Mouse (Mus musculus) neural tube, embryonic 14.5 days (tissue): ENCODE results near the gene Ripor3. TPM values are rescaled to one million over a fixed set of nuclear protein-coding genes. Genes with fewer than 3 reads are reported as not detected.

Experiments used
- ATAC-seq: fragments of 200-750 bp; cut with Nextera tagmentation; 2 replicates; pipeline ENCODE4 v1.8.0; 2017; ENCODE audit warnings: low read depth, mild to moderate bottlenecking, moderate TSS enrichment, moderate library complexity
- H3K27ac ChIP-seq: fragments of 300-500 bp; sonication (generic); 2 replicates; pipeline ENCODE4 v1.5.1; 2014; ENCODE audit warnings: low read depth, mild to moderate bottlenecking, control low read depth, low read length, moderate library complexity, mixed read lengths
- H3K27me3 ChIP-seq: fragments of 300-500 bp; sonication (generic); 2 replicates; pipeline ENCODE4 v1.6.1; 2014; ENCODE audit warnings: low read length; ENCODE audit not compliant: control insufficient read depth, insufficient read depth
- H3K36me3 ChIP-seq: fragments of 300-500 bp; sonication (generic); 2 replicates; pipeline ENCODE4 v1.6.1; 2014; ENCODE audit warnings: low read length, mixed read lengths; ENCODE audit not compliant: control insufficient read depth, insufficient read depth
- H3K4me1 ChIP-seq: fragments of 300-500 bp; sonication (generic); 2 replicates; pipeline ENCODE4 v1.6.1; 2014; ENCODE audit warnings: low read length; ENCODE audit not compliant: control insufficient read depth, insufficient read depth
- H3K4me2 ChIP-seq: fragments of 300-500 bp; sonication (generic); 2 replicates; pipeline ENCODE4 v1.6.1; 2014; ENCODE audit warnings: mild to moderate bottlenecking, low read depth, low read length, control low read depth
- H3K4me3 ChIP-seq: fragments of 300-500 bp; sonication (generic); 2 replicates; pipeline ENCODE4 v1.5.1; 2014; ENCODE audit warnings: low read depth, low read length, control low read depth, mixed read lengths
- H3K9ac ChIP-seq: fragments of 300-500 bp; sonication (generic); replicated peaks from 2 replicates; pipeline ENCODE4 v1.6.1; 2014; ENCODE audit warnings: low read depth, mild to moderate bottlenecking, control low read depth, low read length, mixed read lengths
- H3K9me3 ChIP-seq: fragments of 300-500 bp; sonication (generic); 2 replicates; pipeline ENCODE4 v1.6.1; 2016; ENCODE audit warnings: low read length; ENCODE audit not compliant: control insufficient read depth
- WGBS: fragments of 180-500 bp; shearing (Covaris S2); extraction: QIAGEN DNeasy Blood & Tissue Kit; methylation state at CpG from one replicate; pipeline ENCODE4 v1.1.7; 2014; 5-methylcytosine and 5-hydroxymethylcytosine counted together
- polyA plus RNA-seq: library from polyadenylated mRNA; unstranded; fragments of >200 nt; fragmentation: Nextera tagmentation; extraction: Ambion mirVana; gene quantifications from 2 replicates; pipeline ENCODE4 v1.2.1, GENCODE M21; 2014

Ripor3 gene
- polyA plus RNA-seq, 1 experiment from 2014 or later, result 0.09 TPM

DNA sequence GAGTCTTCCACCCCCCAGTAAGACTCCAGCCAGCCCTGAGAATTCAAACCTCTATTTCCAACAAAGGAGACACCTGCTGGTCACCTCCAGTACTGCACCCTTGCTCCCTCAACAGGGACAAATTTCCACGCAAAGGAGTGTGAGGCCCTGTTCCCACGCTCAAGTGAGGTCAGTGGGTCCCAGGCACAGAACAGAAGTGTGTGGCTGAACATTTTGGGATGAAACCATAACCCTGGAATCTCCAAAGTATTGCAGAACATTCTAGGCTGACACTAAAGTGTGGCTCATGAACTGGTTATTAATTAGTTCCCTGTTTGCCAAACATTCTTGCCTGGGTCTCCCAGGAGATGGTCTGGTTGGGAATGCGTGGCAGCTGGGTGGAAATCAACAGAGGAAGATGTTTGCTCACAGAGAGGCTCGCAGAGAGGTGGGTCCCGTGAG, 6.6 kb upstream of the Ripor3 start:
- Histone ChIP-seq H3K4me3 (no peak overlapping the region), H3K4me2 (no peak overlapping the region), H3K4me1 (no peaks in the 10 kb centered on the region), H3K9ac (no peak overlapping the region), H3K36me3 (no peaks in the 10 kb centered on the region), H3K9me3 (no peaks in the 10 kb centered on the region), H3K27ac (no peak overlapping the region), H3K27me3 (no peaks in the 10 kb centered on the region)
- no peak for ATAC-seq
- 13% methylated on average over 5 of the region's 5 CpGs for WGBS

DNA sequence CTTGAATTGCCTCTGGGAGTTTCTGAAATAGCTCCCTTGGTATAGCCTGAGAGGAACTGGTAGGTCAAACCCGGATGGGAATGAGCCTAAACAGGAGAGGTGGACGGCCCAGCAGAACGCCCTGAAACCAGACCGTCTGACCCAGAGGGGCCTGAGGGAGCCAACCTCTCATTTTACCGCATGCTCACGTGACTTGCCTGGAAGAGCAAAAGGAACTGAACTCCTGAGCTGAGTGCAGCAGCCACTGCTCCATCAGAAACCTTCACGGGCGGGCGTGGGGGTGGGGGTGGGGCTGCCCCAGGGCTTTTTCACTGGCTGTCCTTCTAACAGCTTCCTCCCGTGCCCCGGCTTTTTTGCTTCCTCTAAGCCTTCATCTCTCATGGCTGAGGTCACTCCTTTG, 475 bp upstream of the Ripor3 start:
- WGBS, result 32% methylated on average over 11 of the region's 11 CpGs
- no peak overlapping the region for H3K4me2 ChIP-seq
- H3K27me3 ChIP-seq, result no peaks in the 10 kb centered on the region
- no peaks in the 10 kb centered on the region for H3K36me3 ChIP-seq
- no peak overlapping the region for H3K9ac ChIP-seq
- no peak overlapping the region for H3K4me3 ChIP-seq
- ATAC-seq, result no peak
- H3K9me3 ChIP-seq, result no peaks in the 10 kb centered on the region
- H3K27ac ChIP-seq, result no peak overlapping the region
- H3K4me1 ChIP-seq, result peaks cover 4% of the 10 kb centered on the region; the same call in 1 of the 2 replicates

DNA sequence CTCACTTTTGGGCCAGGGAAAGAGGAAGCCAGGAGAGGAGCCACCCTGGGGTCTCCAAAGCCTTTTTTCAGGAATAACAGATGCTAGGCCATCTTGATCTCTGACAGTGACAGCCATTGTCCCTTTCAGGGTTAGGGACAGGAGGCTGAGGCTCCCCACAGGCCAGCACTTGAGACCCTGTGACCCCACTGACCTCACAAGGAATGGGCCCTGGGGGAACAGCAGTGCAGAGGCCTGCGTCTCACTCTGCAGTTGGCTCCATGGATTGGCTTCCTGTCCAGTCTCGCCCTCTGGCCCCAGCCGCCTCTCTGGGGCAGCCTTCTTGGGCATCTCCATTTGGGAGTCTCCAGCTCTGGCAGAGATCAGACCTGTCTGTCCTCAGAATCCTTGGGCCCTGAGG, 2.3 kb downstream of the Ripor3 start:
- Histone ChIP-seq H3K9ac (no peak overlapping the region), H3K4me3 (no peak overlapping the region), H3K27ac (no peak overlapping the region), H3K9me3 (no peaks in the 10 kb centered on the region), H3K4me2 (no peak overlapping the region), H3K27me3 (no peaks in the 10 kb centered on the region), H3K4me1 (peaks cover 4% of the 10 kb centered on the region; the same call in 1 of the 2 replicates), H3K36me3 (no peaks in the 10 kb centered on the region)
- 73% methylated on average over 3 of the region's 3 CpGs for WGBS
- no peak for ATAC-seq

DNA sequence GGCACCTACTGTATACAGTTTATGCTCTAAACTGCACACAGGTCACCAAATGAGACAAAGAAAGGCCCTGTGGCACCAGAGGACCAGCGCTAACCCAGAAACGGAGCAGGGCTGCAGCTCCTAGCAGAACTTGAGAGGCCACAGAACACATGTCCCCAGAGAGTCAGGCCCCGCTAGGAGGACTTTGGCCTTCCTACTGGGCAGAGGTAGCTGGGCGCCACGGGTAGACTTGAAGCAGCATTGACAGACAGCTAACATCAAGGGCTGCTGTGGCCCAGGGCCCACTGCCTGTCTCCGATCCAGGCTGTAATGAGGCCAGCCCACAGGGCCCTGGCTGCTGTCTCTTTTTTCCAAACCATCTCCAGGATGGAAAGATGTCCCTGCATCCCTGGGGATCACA, 3.9 kb downstream of the Ripor3 start:
- H3K36me3 ChIP-seq, result no peaks in the 10 kb centered on the region
- 84% methylated on average over 6 of the region's 6 CpGs for WGBS

DNA sequence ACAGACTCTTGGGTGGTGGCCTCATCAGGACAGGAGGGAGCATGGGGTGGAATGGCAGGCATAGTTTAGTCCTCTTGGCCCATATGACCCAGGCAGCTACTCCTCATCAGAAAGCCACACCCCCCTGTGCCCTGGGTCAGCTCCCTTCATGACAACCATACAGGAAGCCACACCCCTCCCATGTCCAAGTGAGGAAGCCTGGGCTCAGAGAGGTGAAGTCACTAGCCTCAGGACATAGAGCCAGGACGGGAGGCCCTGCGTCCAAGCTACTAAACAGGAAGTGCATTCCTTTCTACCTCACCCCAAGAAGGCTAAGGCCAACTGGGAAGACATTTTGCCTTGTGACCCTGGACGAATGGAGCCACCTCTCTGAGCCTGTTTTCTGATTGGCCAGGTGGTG, 4.8 kb downstream of the Ripor3 start:
- 65% methylated on average over 3 of the region's 3 CpGs for WGBS
- Histone ChIP-seq H3K9ac (no peak overlapping the region), H3K27me3 (no peaks in the 10 kb centered on the region), H3K9me3 (no peaks in the 10 kb centered on the region), H3K36me3 (no peaks in the 10 kb centered on the region), H3K27ac (no peak overlapping the region), H3K4me2 (no peak overlapping the region), H3K4me3 (no peak overlapping the region), H3K4me1 (peaks cover 2% of the 10 kb centered on the region; the same call in 1 of the 2 replicates)
- ATAC-seq, result no peak

More for the DNA sequence above, 3.9 kb downstream of the Ripor3 start:
- Histone ChIP-seq H3K27me3 (no peaks in the 10 kb centered on the region), H3K4me3 (no peak overlapping the region), H3K27ac (no peak overlapping the region), H3K9ac (no peak overlapping the region), H3K9me3 (no peaks in the 10 kb centered on the region), H3K4me2 (no peak overlapping the region), H3K4me1 (peaks cover 4% of the 10 kb centered on the region; the same call in 1 of the 2 replicates)
- no peak for ATAC-seq

DNA sequence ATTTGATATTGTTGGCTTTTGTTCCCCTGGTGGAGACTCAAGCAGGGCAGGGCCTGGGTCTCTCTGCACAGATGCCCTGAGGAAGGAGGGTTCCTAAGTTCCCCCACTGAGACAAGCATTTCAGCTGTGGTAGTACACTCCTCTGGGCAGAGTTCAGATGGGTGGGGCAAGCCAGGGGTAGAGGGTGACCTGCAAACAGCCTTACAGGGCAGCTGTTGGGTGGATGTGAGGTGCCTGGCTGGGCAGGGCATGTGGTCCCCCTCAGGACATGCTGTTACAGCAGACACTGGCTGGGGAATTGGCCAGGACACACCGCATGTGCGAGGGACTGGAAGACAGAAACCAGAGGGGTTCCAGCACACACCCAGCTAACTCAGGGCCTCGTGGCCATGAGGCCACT, 5.4 kb downstream of the Ripor3 start:
- Histone ChIP-seq H3K9me3 (no peaks in the 10 kb centered on the region), H3K27me3 (no peaks in the 10 kb centered on the region), H3K4me2 (no peak overlapping the region), H3K27ac (no peak overlapping the region), H3K9ac (no peak overlapping the region), H3K4me1 (no peaks in the 10 kb centered on the region), H3K36me3 (no peaks in the 10 kb centered on the region), H3K4me3 (no peak overlapping the region)
- 84% methylated on average over 3 of the region's 3 CpGs for WGBS
- no peak for ATAC-seq

DNA sequence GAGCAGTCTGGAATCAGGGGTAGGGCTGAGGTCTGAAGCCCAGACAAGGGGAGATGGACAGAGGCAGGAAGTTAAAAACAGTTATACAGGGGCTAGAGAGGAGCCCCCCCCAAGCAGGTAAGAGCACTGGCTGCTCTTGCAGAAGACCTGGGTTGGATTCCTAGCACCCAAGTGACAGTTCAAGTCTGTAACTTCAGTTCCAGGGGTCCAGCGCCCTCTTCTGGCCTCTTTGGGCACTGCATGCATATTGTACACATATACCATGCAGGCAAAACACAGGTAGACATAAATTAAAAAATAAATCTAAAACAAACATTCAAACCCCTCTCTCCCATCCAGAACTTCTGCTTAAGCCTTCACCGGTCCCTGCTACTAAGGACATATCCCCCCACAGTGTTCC, 6.0 kb downstream of the Ripor3 start:
- H3K9me3 ChIP-seq, result no peaks in the 10 kb centered on the region
- no peak overlapping the region for H3K27ac ChIP-seq
- 53% methylated on average over 2 of the region's 2 CpGs for WGBS
- no peaks in the 10 kb centered on the region for H3K4me1 ChIP-seq
- no peak overlapping the region for H3K4me3 ChIP-seq
- no peak for ATAC-seq
- no peaks in the 10 kb centered on the region for H3K36me3 ChIP-seq
- H3K9ac ChIP-seq, result no peak overlapping the region
- no peak overlapping the region for H3K4me2 ChIP-seq
- no peaks in the 10 kb centered on the region for H3K27me3 ChIP-seq

DNA sequence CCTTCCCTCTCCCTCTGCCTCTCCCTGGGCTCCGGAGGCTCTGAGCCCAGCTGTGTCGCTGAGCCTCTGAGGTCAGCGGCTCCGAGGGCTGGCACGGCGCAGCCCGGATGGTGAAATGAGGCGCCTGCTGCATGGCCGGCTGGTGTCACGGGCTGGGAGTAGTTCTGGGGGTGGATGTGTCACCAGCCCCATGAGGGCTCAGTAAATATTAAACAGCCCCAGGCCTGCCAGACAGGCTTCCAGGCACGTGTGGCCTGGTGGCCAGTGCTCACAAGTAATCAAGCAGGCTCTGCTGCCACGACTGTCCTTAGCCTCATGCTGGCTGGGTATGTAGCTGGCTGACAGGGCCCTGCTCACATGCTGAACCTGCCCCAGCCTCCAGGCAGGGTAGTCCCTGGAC, 7.0 kb downstream of the Ripor3 start:
- Histone ChIP-seq H3K9ac (no peak overlapping the region), H3K27me3 (no peaks in the 10 kb centered on the region), H3K27ac (no peak overlapping the region), H3K4me3 (no peak overlapping the region), H3K4me2 (no peak overlapping the region), H3K4me1 (no peaks in the 10 kb centered on the region), H3K36me3 (no peaks in the 10 kb centered on the region), H3K9me3 (no peaks in the 10 kb centered on the region)
- 59% methylated on average over 12 of the region's 12 CpGs for WGBS
- ATAC-seq, result no peak

DNA sequence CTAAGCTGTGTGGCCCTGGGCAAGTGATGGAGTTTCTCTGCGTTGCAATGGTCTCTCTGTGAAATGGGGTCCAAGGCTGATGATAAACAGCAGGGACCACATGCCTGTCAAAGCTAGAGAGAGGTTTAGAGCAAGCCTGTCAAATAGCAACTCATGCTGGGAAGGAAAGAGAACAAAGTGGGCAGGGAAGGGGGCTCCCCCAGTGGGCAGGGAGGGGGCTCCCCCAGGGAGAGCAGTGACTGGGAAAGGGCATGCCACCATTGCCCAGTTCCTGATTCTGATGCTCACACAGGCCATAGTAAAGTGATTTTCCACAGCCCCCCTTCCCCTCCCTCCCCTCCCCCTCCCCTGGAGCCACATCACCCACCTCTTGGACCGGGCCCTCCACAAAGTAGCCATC, 7.5 kb downstream of the Ripor3 start:
- H3K9me3 ChIP-seq, result no peaks in the 10 kb centered on the region
- H3K4me1 ChIP-seq, result no peaks in the 10 kb centered on the region
- H3K27me3 ChIP-seq, result no peaks in the 10 kb centered on the region
- H3K4me3 ChIP-seq, result no peak overlapping the region
- no peak overlapping the region for H3K4me2 ChIP-seq
- 71% methylated on average over 2 of the region's 2 CpGs for WGBS
- ATAC-seq, result no peak
- H3K36me3 ChIP-seq, result no peaks in the 10 kb centered on the region
- no peak overlapping the region for H3K9ac ChIP-seq
- H3K27ac ChIP-seq, result no peak overlapping the region

DNA sequence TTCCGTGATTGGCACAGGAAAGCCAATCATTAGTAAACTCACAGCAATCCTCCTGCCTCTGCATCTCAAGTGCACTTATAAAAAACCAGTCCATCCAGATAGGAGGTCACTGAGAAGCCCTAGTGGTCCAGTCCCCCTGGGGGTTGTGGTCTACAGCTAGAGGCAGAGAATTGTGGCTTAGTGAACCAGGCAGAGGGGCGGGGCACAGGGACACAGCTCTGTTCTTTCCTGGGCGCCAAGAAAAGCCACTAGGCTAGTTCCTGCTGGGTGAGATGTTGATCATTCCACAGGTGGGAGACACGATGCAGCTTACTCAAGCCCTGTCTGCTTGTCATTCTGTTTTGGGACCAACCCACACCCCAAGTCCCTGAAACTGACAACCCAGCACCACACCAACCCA, 8.2 kb downstream of the Ripor3 start:
- Histone ChIP-seq H3K9me3 (no peaks in the 10 kb centered on the region), H3K27ac (no peak overlapping the region), H3K4me2 (no peak overlapping the region), H3K4me3 (no peak overlapping the region), H3K9ac (no peak overlapping the region), H3K4me1 (no peaks in the 10 kb centered on the region), H3K27me3 (no peaks in the 10 kb centered on the region), H3K36me3 (no peaks in the 10 kb centered on the region)
- no peak for ATAC-seq
- WGBS, result 71% methylated on average over 4 of the region's 4 CpGs
